ENCODE assay signal across 9 mouse cellular contexts in the genomic region with DNA sequence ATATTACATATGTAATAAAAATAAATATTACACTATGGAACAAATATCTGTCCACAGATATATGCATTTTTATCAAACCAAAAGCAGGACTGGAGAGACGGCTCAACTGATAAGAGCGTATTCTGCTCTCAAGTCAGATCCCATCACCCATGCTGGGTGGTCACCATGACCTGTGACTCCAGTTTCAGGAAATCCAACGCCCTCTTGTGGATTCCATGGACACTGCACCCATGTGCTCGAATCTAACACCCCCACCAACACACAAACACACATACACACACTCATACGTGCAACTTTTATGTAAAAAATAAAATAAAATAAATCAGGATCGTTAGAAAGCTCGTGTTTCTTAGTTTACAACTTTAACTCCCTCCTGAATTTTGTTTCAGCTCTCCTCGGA.
DNase-seq lines count a peak whose midpoint lies in the region; ATAC-seq lines count a peak whose summit lies in the region.
"Had no signal": no experiment of that assay in that cellular context is flagged by ENCODE, and none has a peak within 500 bp of the region (broad histone marks: within the 10 kb centered on the region; RNA-seq: fewer than 3 reads in every experiment).

No protein-coding gene starts in this region.

- H3K9me3 ChIP-seq in heart, embryonic 16.5 days (replicated peaks; ENCODE audit: control insufficient read depth, low read length): no peaks in the 10 kb centered on the region; the same call in 1 of the 2 replicates
- H3K9me3 ChIP-seq: embryonic facial prominence, embryonic 12.5 days had no signal

- no peaks in the 10 kb centered on the region for H3K36me3 ChIP-seq in heart, embryonic 16.5 days (ENCODE audit: control insufficient read depth, insufficient read depth)
- H3K36me3 ChIP-seq: embryonic facial prominence, embryonic 12.5 days had no signal

- no peak overlapping the region for H3K9ac ChIP-seq in heart, embryonic 16.5 days (ENCODE audit: low read length)
- H3K9ac ChIP-seq: embryonic facial prominence, embryonic 12.5 days had no signal

- DNase-seq in heart, adult 11 months: peak; percentile 89
- DNase-seq in heart, postnatal 25 days (ENCODE audit: low spot score): no peak
- DNase-seq in 3T3-L1 (ENCODE audit: low read depth, low spot score): peak; percentile 55
- DNase-seq in WW6 (ENCODE audit: low read depth, low spot score): peak; percentile 38
- no peak for DNase-seq in frontal cortex, postnatal 10 days (ENCODE audit: low spot score in 2 of 2)

- WGBS in heart, embryonic 16.5 days: 68% methylated on average over 8 of the region's 8 CpGs

- no peak overlapping the region for H3K4me2 ChIP-seq in heart, embryonic 16.5 days (ENCODE audit: low read depth, low read length)

- peak overlapping the region; percentile 98 for H3K27ac ChIP-seq in heart, embryonic 16.5 days (ENCODE audit: low read length)

- intact Hi-C loops in heart, postnatal 25 days (cut with DNase I): loop anchor here (5.0 kb wide), 1 partner anchor 265 kb away; no protein-coding TSS in a partner anchor

- ATAC-seq in heart, embryonic 16.5 days (replicated peaks; ENCODE audit: extremely low read depth, insufficient read depth, low FRiP score): no peak
- ATAC-seq in erythroid progenitor cell, adult 5-6 weeks (replicated peaks; ENCODE audit: low FRiP score, poor library complexity, severe bottlenecking): no peak
- no peak for ATAC-seq in granulocyte monocyte progenitor cell, adult 5-6 weeks (replicated peaks; ENCODE audit: poor library complexity, severe bottlenecking)

- H3K4me3 ChIP-seq in heart, embryonic 16.5 days (ENCODE audit: low read length): no peak overlapping the region
- H3K4me3 ChIP-seq: embryonic facial prominence, embryonic 12.5 days had no signal

- H3K27me3 ChIP-seq in heart, embryonic 16.5 days (ENCODE audit: control insufficient read depth, insufficient read depth, low read length): no peaks in the 10 kb centered on the region
- H3K27me3 ChIP-seq: embryonic facial prominence, embryonic 12.5 days had no signal

- peaks cover 14% of the 10 kb centered on the region for H3K4me1 ChIP-seq in heart, embryonic 16.5 days (ENCODE audit: control insufficient read depth, insufficient read depth, low read length)

Comparison
In these comparisons a context has a peak if more than half of its experiments do, and no peak if none do; other contexts are left out.
1. DNase-seq: peak in heart, adult 11 months (single experiment), 3T3-L1 (single experiment) and WW6 (single experiment); none in heart, postnatal 25 days (single experiment) and frontal cortex, postnatal 10 days (0 of 2).